In the genomic region with DNA sequence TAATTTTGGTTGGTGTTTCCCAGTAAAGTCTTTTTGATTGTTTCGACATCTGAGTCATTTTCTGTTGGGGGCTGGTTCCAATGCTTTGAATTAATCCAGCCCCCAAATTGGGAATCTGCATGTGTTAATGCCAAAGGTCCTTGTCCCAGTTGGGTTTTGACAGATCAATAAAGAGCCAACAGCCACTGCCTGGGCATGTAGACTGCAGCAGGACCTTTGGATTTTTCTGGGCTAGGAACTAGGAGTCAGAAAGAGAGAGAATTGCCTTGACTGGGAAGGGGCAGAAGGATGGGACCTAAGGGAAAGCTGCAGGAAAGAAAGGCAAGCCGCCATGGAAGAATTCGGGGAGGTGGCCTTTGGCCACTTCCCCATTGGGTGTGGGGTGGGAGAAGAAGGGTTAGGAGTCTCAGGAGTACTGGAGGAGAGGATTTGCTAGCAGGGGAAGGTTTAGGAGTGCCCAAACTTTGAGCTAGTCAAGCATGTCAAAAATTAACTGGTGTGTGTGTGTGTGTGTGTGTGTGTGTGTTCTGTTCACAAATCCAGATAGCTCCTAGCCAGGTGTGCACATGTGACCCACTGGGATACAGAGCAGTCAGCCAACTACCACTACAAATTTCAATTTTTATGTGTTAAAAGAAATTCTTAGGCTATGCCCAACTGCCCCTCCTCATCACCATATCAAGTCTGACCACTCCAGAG, we compare ENCODE assay signal across 28 mouse cellular contexts. TPM values are rescaled to one million over a fixed set of nuclear protein-coding genes. Genes with fewer than 3 reads are reported as not detected.
"Had no signal": no experiment of that assay in that cellular context is flagged by ENCODE, and none has a peak within 500 bp of the region (broad histone marks: within the 10 kb centered on the region; RNA-seq: fewer than 3 reads in every experiment).

No protein-coding gene starts in this region.

- H3K27me3 ChIP-seq: embryonic facial prominence, embryonic 12.5 days; embryonic facial prominence, embryonic 13.5 days; embryonic facial prominence, embryonic 15.5 days; forebrain, embryonic 12.5 days; forebrain, embryonic 13.5 days; forebrain, embryonic 15.5 days had no signal

- H3K4me3 ChIP-seq: embryonic facial prominence, embryonic 10.5 days; embryonic facial prominence, embryonic 12.5 days; embryonic facial prominence, embryonic 13.5 days; embryonic facial prominence, embryonic 15.5 days; erythroblast, embryonic 14.5 days; forebrain, embryonic 10.5 days; forebrain, embryonic 12.5 days; forebrain, embryonic 13.5 days; forebrain, embryonic 15.5 days; gastrocnemius, adult 2 months had no signal

- ATAC-seq: forebrain, embryonic 13.5 days; forebrain, embryonic 14.5 days; forebrain, embryonic 15.5 days; forebrain, embryonic 16.5 days; forebrain, postnatal 0 days had no signal

- H3K27ac ChIP-seq: embryonic facial prominence, embryonic 10.5 days; embryonic facial prominence, embryonic 12.5 days; embryonic facial prominence, embryonic 13.5 days; embryonic facial prominence, embryonic 15.5 days; forebrain, embryonic 10.5 days; forebrain, embryonic 12.5 days; forebrain, embryonic 13.5 days; forebrain, embryonic 15.5 days; gastrocnemius, adult 2 months had no signal

- H3K36me3 ChIP-seq: embryonic facial prominence, embryonic 10.5 days; embryonic facial prominence, embryonic 12.5 days; embryonic facial prominence, embryonic 13.5 days; embryonic facial prominence, embryonic 15.5 days; forebrain, embryonic 10.5 days; forebrain, embryonic 12.5 days; forebrain, embryonic 15.5 days had no signal

- DNase-seq: cerebellum, adult 2 months; cerebellum, adult 8-10 months; cerebellum, adult 9-10 months; cerebellum, adult 9-11 months; cerebellum, postnatal 10 days; cerebellum, postnatal 14 days; cerebellum, postnatal 25 days; cerebellum, postnatal 36 days; embryo, embryonic 11 days; forebrain, postnatal 0 days; gastrocnemius, adult 2 months; gastrocnemius, postnatal 10 days; gastrocnemius, postnatal 14 days; gastrocnemius, postnatal 25 days; gastrocnemius, postnatal 36 days; heart, adult 11 months; heart, adult 18-20 months had no signal

- H3K9me3 ChIP-seq: embryonic facial prominence, embryonic 10.5 days; embryonic facial prominence, embryonic 12.5 days; embryonic facial prominence, embryonic 13.5 days; embryonic facial prominence, embryonic 15.5 days; forebrain, embryonic 10.5 days; forebrain, embryonic 12.5 days; forebrain, embryonic 13.5 days; forebrain, embryonic 15.5 days had no signal

- H3K4me2 ChIP-seq: embryonic facial prominence, embryonic 12.5 days; embryonic facial prominence, embryonic 13.5 days; embryonic facial prominence, embryonic 15.5 days; forebrain, embryonic 12.5 days; forebrain, embryonic 13.5 days; forebrain, embryonic 15.5 days had no signal

- H3K4me1 ChIP-seq: embryonic facial prominence, embryonic 10.5 days; embryonic facial prominence, embryonic 12.5 days; embryonic facial prominence, embryonic 13.5 days; embryonic facial prominence, embryonic 15.5 days; forebrain, embryonic 10.5 days; forebrain, embryonic 12.5 days; forebrain, embryonic 13.5 days; forebrain, embryonic 15.5 days had no signal

- H3K9ac ChIP-seq: embryonic facial prominence, embryonic 12.5 days; embryonic facial prominence, embryonic 13.5 days; embryonic facial prominence, embryonic 15.5 days; forebrain, embryonic 12.5 days; forebrain, embryonic 13.5 days; forebrain, embryonic 15.5 days; forebrain, postnatal 0 days had no signal

RNA-seq across cellular contexts. Expression of a gene that starts 51.0 kb away (rescaled TPM):
- polyA plus RNA-seq: erythroblast, embryonic 14.5 days had no signal
